Mouse (Mus musculus) adrenal gland, postnatal 4 days (tissue): ENCODE data around the gene Ndnf. TPM values are rescaled to one million over a fixed set of nuclear protein-coding genes. Genes with fewer than 3 reads are reported as not detected.

Source experiments
- DNase-seq, 2 experiments: peaks; one replicate each; pipeline ENCODE4 v3.0.0; 2021 to 2022; ENCODE audit warnings: low spot score in 2 of 2, mixed read lengths in 2 of 2
- total RNA-seq, 2 experiments: library from RNA; stranded (reverse); gene quantifications; 2 replicates each; pipeline ENCODE4 v1.2.3; 2021

The Ndnf gene
- total RNA-seq, 2 experiments from 2014 or later: 10.5 to 13.4 TPM

- DNase-seq: no peak
Measured at GRCm38 (mm10) chr6:65743144-65743870, 71.9 kb downstream of the Ndnf start.

- DNase-seq: no peak
Measured at GRCm38 (mm10) chr6:65743871-65744202, 72.4 kb downstream of the Ndnf start.

- no peak for DNase-seq
Measured at GRCm38 (mm10) chr6:65758214-65758613, 86.8 kb downstream of the Ndnf start.

- no peak for DNase-seq
Measured at GRCm38 (mm10) chr6:65759174-65759573, 87.8 kb downstream of the Ndnf start.

- DNase-seq: no peak
Measured at GRCm38 (mm10) chr6:65760073-65760472, 88.7 kb downstream of the Ndnf start.

Other genes starting within 250 kb of the Ndnf start
- under 1 TPM in 1 of 2 experiments, not detected in 1; 0.31 TPM for gene Tnip3, start 146.3 kb upstream of the Ndnf start, total RNA-seq
- gene Prdm5, start 107.4 kb downstream of the Ndnf start, total RNA-seq: 10 to 100 TPM; 22.2 to 26.6 TPM